Mouse (Mus musculus) heart, postnatal 10 days (tissue): ENCODE measurements around the gene Ccdc73. TPM values are rescaled to one million over a fixed set of nuclear protein-coding genes. Genes with fewer than 3 reads are reported as not detected.

Source experiments
- total RNA-seq, 2 experiments: library from RNA; stranded (reverse); gene quantifications; 2 replicates each; pipeline ENCODE4 v1.2.3; 2021

Gene Ccdc73
- total RNA-seq, 2 experiments from 2014 or later: 3.2 to 3.3 TPM

Other genes with a start within 250 kb of the Ccdc73 start
- 1 to 10 TPM; 6.2 to 8.5 TPM for gene Tcp11l1, start 155.6 kb upstream of the Ccdc73 start, total RNA-seq
- gene Pin1rt1, start 151.4 kb upstream of the Ccdc73 start, total RNA-seq: not detected
- 1 to 10 TPM in 1 of 2 experiments, under 1 TPM in 1; 0.89 to 1.5 TPM for gene Depdc7, start 124.9 kb upstream of the Ccdc73 start, total RNA-seq
- gene Qser1, start 51.0 kb upstream of the Ccdc73 start, total RNA-seq: 10 to 100 TPM; 25.1 to 30.1 TPM
- gene Prrg4, start 17.9 kb upstream of the Ccdc73 start, total RNA-seq: 1 to 10 TPM; 2.2 to 2.4 TPM
- gene Eif3m, start 149.3 kb downstream of the Ccdc73 start, total RNA-seq: 100 to 1,000 TPM; 136 to 142 TPM
- not detected for gene Gm11060, start 224.2 kb downstream of the Ccdc73 start, total RNA-seq